Mouse (Mus musculus) myocyte (in vitro differentiated cells): Measurements from ENCODE around the gene C1qb. TPM values are rescaled to one million over a fixed set of nuclear protein-coding genes. Genes with fewer than 3 reads are reported as not detected.

ENCODE experiments used
- H3K27me3 ChIP-seq: one replicate; pipeline ENCODE4 v1.6.1; 2011; ENCODE audit not compliant: control insufficient read depth, insufficient read depth, insufficient read length
- H3K36me3 ChIP-seq: one replicate; pipeline ENCODE4 v1.6.1; 2011; ENCODE audit not compliant: control insufficient read depth, insufficient read depth
- H3K4me2 ChIP-seq: one replicate; pipeline ENCODE4 v1.6.1; 2011; ENCODE audit warnings: low read depth, control low read depth
- H3K4me3 ChIP-seq: one replicate; pipeline ENCODE4 v1.5.1; 2011; ENCODE audit warnings: mild to moderate bottlenecking, control low read depth, moderate library complexity
- H3K79me2 ChIP-seq: one replicate; pipeline ENCODE4 v1.6.1; 2011; ENCODE audit not compliant: control insufficient read depth, insufficient read depth
- H3ac ChIP-seq: one replicate; pipeline ENCODE4 v1.6.1; 2011; ENCODE audit not compliant: control insufficient read depth, insufficient read length
- CEBPB ChIP-seq: IDR thresholded peaks from 2 replicates; pipeline ENCODE4 v1.6.1; 2011; ENCODE audit warnings: mild to moderate bottlenecking, moderate library complexity; ENCODE audit not compliant: poor library complexity, insufficient read depth, severe bottlenecking
- E2F4 ChIP-seq: IDR thresholded peaks from one replicate; pipeline ENCODE4 v1.6.1; 2011; ENCODE audit warnings: mild to moderate bottlenecking, control low read depth, moderate library complexity; ENCODE audit not compliant: insufficient read depth
- MAX ChIP-seq: IDR thresholded peaks from one replicate; pipeline ENCODE4 v1.6.1; 2011; ENCODE audit warnings: low read depth, mild to moderate bottlenecking, control low read depth
- MYOD1 ChIP-seq, 3 experiments: IDR thresholded peaks; one replicate each; pipeline ENCODE4 v1.6.1; 2011; ENCODE audit warnings: control low read depth in 2 of 3, low read depth in 2 of 3, mild to moderate bottlenecking in 2 of 3, moderate library complexity in 1 of 3; ENCODE audit not compliant: insufficient read length in 2 of 3, control insufficient read depth in 1 of 3
- MYOG ChIP-seq, 3 experiments: IDR thresholded peaks; one replicate each; pipeline ENCODE4 v1.6.1; 2011; ENCODE audit warnings: control low read depth in 2 of 3, low read depth in 2 of 3, mild to moderate bottlenecking in 2 of 3; ENCODE audit not compliant: insufficient read length in 2 of 3, control insufficient read depth in 1 of 3, insufficient read depth in 1 of 3
- POLR2A ChIP-seq: IDR thresholded peaks from one replicate; pipeline ENCODE4 v1.6.1; 2011; ENCODE audit warnings: low read depth, mild to moderate bottlenecking, control low read depth, moderate library complexity; ENCODE audit not compliant: insufficient read length
- POLR2AphosphoS2 ChIP-seq: IDR thresholded peaks from one replicate; pipeline ENCODE4 v1.6.1; 2011; ENCODE audit warnings: low read depth, control low read depth; ENCODE audit not compliant: insufficient read length
- REST ChIP-seq: IDR thresholded peaks from one replicate; pipeline ENCODE4 v1.6.1; 2011; ENCODE audit warnings: mild to moderate bottlenecking, control low read depth, moderate library complexity; ENCODE audit not compliant: insufficient read depth, insufficient read length
- SRF ChIP-seq: IDR thresholded peaks from one replicate; pipeline ENCODE4 v1.6.1; 2011; ENCODE audit warnings: low read depth; ENCODE audit not compliant: control insufficient read depth, insufficient read length
- TCF12 ChIP-seq: IDR thresholded peaks from one replicate; pipeline ENCODE4 v1.6.1; 2011; ENCODE audit warnings: mild to moderate bottlenecking, control low read depth; ENCODE audit not compliant: poor library complexity, insufficient read depth, severe bottlenecking
- TCF3 ChIP-seq: IDR thresholded peaks from one replicate; pipeline ENCODE4 v1.6.1; 2011; ENCODE audit warnings: low read depth, control low read depth; ENCODE audit not compliant: insufficient read length
- USF1 ChIP-seq: IDR thresholded peaks from one replicate; pipeline ENCODE4 v1.6.1; 2011; ENCODE audit warnings: low read depth, mild to moderate bottlenecking, control low read depth, moderate library complexity
- polyA plus RNA-seq: library from polyadenylated mRNA; unstranded; fragments of >200 nt; fragmentation: generic; extraction: Trizol; gene quantifications from one replicate; pipeline ENCODE4 v1.2.1, GENCODE M21; 2012; ENCODE audit warnings: missing spikeins

Gene C1qb
- polyA plus RNA-seq, 1 experiment, result not detected

DNA sequence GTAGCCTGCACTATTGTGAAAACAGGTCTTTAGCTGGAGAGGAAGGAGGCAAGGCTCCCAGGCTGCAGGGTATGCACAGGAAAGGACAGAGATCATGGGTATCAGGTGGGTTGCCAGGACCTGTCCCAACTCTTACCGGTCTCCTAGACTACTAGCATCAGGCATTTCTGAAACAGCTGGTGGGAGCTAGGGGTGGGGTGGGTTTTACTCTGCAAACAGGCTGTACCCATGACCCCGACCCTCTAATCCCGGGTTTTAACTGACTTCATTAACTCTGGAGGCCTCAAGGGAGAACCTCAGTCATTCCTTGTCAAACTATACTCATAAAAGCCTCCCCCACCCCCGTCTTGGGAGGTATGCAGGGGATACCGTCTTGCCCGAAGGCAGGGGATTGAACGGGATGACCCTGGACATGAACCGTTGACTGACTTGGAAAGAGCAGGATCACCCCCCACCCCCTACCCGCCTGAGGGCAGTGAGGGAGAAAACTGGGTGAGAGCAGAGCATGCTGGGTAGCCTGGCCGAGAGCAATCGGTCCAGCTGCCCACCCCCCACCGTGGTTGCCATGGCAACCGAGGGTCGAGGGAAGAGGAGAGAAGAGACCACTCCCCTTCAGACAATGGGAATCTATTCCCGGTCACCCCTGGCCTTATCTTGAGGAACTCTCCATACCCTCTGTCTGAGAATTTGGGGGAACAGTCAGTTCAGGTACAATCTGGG, 21.1 kb downstream of the C1qb start:
- Histone ChIP-seq H3K4me2 (no peak overlapping the region), H3K36me3 (no peaks in the 10 kb centered on the region), H3K27me3 (peaks cover 54% of the 10 kb centered on the region), H3K79me2 (no peaks in the 10 kb centered on the region), H3ac (no peak overlapping the region), H3K4me3 (no peak overlapping the region)
- TF ChIP-seq CEBPB, result no peak
- TF ChIP-seq USF1, result no peak
- no peak for TF ChIP-seq TCF12
- TF ChIP-seq REST, result no peak
- no peak for TF ChIP-seq SRF
- no peak for TF ChIP-seq TCF3
- TF ChIP-seq POLR2A, result no peak
- no peak for TF ChIP-seq E2F4
- no peak for TF ChIP-seq MAX
- TF ChIP-seq MYOD1 (IDR thresholded peaks at IDR 0.05; ENCODE audit: control insufficient read depth in 1 of 3, insufficient read length in 2 of 3, low read depth in 2 of 3), result no peak
- TF ChIP-seq MYOG (IDR thresholded peaks at IDR 0.05; ENCODE audit: control insufficient read depth in 1 of 3, insufficient read depth in 1 of 3, insufficient read length in 2 of 3, low read depth in 2 of 3), result no peak
- TF ChIP-seq POLR2AphosphoS2, result no peak

DNA sequence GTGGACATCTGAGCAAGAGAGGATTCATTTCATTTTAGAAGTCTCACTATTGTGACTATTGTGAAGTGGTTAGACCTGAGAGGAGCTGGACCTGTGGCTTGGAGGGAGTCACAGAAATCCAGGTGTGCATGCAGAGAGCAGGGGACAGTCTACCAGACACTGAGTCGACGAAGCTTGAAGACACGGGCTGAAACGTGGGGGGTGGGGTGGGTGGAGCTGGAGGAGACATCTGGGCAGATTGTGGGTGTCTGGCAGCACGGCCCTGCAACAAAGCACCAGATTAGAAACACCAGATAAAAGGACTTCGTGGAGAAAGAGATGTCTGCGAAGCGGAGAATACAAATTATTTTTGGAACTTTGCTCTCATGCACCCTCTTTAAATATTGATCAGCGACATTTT, 22.5 kb downstream of the C1qb start:
- Histone ChIP-seq H3ac (no peak overlapping the region), H3K27me3 (peaks cover 43% of the 10 kb centered on the region), H3K36me3 (no peaks in the 10 kb centered on the region), H3K4me3 (no peak overlapping the region), H3K79me2 (no peaks in the 10 kb centered on the region), H3K4me2 (no peak overlapping the region)
- no peak for TF ChIP-seq USF1
- no peak for TF ChIP-seq TCF12
- no peak for TF ChIP-seq REST
- no peak for TF ChIP-seq MYOD1 (IDR thresholded peaks at IDR 0.05; ENCODE audit: control insufficient read depth in 1 of 3, insufficient read length in 2 of 3, low read depth in 2 of 3)
- TF ChIP-seq POLR2A, result no peak
- no peak for TF ChIP-seq MAX
- TF ChIP-seq CEBPB, result no peak
- no peak for TF ChIP-seq E2F4
- TF ChIP-seq POLR2AphosphoS2, result no peak
- TF ChIP-seq MYOG (IDR thresholded peaks at IDR 0.05; ENCODE audit: control insufficient read depth in 1 of 3, insufficient read depth in 1 of 3, insufficient read length in 2 of 3, low read depth in 2 of 3), result no peak
- TF ChIP-seq SRF, result no peak
- no peak for TF ChIP-seq TCF3

DNA sequence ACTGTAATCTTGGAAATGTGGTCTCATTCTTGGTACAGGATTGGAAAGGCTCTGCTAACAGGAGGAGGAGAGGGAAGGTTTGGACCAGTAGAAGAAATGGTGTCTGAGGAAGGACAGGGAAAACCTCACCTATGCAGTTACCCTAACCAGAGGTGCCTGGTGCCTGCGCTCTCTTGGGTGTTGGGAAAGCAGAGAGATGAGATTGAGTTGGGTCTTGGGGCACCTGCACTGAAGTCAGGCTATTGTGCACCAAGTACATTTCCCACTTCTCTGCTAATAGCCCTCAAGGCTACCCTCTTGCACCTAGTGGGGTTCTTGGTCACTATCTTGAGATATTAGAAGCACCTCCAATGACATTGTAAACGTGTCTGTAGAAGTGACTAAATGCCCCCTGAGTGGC, 23.6 kb downstream of the C1qb start:
- TF ChIP-seq SRF (no peak), POLR2A (no peak), E2F4 (no peak), TCF3 (no peak), MAX (no peak), USF1 (no peak), REST (no peak), MYOG (IDR thresholded peaks at IDR 0.05; ENCODE audit: control insufficient read depth in 1 of 3, insufficient read depth in 1 of 3, insufficient read length in 2 of 3, low read depth in 2 of 3) (no peak), POLR2AphosphoS2 (no peak), CEBPB (no peak), TCF12 (no peak)
- no peak overlapping the region for H3K4me3 ChIP-seq
- H3ac ChIP-seq, result no peak overlapping the region
- H3K27me3 ChIP-seq, result peaks cover 43% of the 10 kb centered on the region
- no peaks in the 10 kb centered on the region for H3K36me3 ChIP-seq
- no peaks in the 10 kb centered on the region for H3K79me2 ChIP-seq
- no peak overlapping the region for H3K4me2 ChIP-seq

DNA sequence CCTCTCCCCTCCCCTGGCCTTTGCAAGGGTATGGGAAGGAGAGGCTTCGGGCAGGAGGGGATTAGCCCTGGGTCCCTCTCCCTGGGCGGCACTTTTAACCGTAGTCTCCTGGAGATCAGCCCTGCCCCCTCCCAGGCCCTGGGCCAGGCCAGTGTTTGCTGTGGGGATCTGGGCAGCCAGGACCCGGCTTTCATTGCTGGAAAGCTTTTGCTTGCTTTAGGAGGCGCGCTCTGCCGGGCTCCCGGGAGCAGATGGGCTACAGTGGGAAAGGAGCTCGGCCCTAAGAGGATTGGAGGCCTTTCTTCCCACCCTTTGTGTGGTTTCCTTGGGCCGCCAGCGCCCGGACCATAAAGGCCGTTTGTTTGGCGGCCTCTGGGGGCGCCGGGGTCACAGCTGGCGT, 24.2 kb downstream of the C1qb start:
- H3K79me2 ChIP-seq, result no peaks in the 10 kb centered on the region
- H3K4me2 ChIP-seq, result no peak overlapping the region
- TF ChIP-seq SRF (no peak), MYOG (IDR thresholded peaks at IDR 0.05; ENCODE audit: control insufficient read depth in 1 of 3, insufficient read depth in 1 of 3, insufficient read length in 2 of 3, low read depth in 2 of 3) (peak in 1 of 3 experiments; percentile 30), MYOD1 (IDR thresholded peaks at IDR 0.05; ENCODE audit: control insufficient read depth in 1 of 3, insufficient read length in 2 of 3, low read depth in 2 of 3) (peak in 1 of 3 experiments; percentile 19)
- peaks cover 43% of the 10 kb centered on the region for H3K27me3 ChIP-seq
- H3ac ChIP-seq, result no peak overlapping the region
- H3K36me3 ChIP-seq, result no peaks in the 10 kb centered on the region
- no peak overlapping the region for H3K4me3 ChIP-seq

DNA sequence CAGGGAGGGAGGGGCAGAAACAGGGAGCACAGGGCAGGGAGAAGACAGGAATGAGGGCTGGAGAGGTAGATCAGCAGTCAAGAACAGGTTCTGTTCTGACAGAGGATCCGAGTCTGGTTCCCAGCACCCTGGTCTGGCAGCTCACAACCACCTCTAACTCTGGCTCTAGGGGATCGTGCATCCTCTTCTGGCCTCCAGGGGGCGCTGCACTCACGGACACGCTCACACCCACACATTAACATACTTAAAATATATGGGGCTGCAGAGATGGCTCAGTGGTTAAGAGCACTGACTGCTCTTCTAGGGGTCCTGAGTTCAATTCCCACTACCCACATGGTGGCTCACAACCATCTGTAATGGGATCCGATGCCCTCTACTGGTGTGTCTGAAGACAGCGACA, 26.0 kb downstream of the C1qb start:
- TF ChIP-seq REST, result no peak
- no peak for TF ChIP-seq USF1
- no peak for TF ChIP-seq TCF12
- TF ChIP-seq MYOD1 (IDR thresholded peaks at IDR 0.05; ENCODE audit: control insufficient read depth in 1 of 3, insufficient read length in 2 of 3, low read depth in 2 of 3), result no peak
- no peak for TF ChIP-seq POLR2A
- TF ChIP-seq MAX, result no peak
- no peak for TF ChIP-seq TCF3
- no peak for TF ChIP-seq CEBPB
- no peak for TF ChIP-seq E2F4
- TF ChIP-seq MYOG (IDR thresholded peaks at IDR 0.05; ENCODE audit: control insufficient read depth in 1 of 3, insufficient read depth in 1 of 3, insufficient read length in 2 of 3, low read depth in 2 of 3), result no peak
- no peak for TF ChIP-seq POLR2AphosphoS2
- peaks cover 47% of the 10 kb centered on the region for H3K27me3 ChIP-seq
- no peak overlapping the region for H3ac ChIP-seq
- H3K4me3 ChIP-seq, result no peak overlapping the region
- no peaks in the 10 kb centered on the region for H3K79me2 ChIP-seq
- no peak overlapping the region for H3K4me2 ChIP-seq
- no peaks in the 10 kb centered on the region for H3K36me3 ChIP-seq
